Mouse (Mus musculus): ENCODE data around the gene Tollip. TPM values are rescaled to one million over a fixed set of nuclear protein-coding genes. Genes with fewer than 3 reads are reported as not detected.

Gene Tollip
- total RNA-seq, 1 experiment from 2014 or later: 30.4 TPM

Other genes with a start within 250 kb of the Tollip start
- not detected in 2 replicates for gene Muc2, start 228.2 kb downstream of the Tollip start, total RNA-seq (2017)
- gene Muc5ac, start 129.5 kb downstream of the Tollip start, total RNA-seq (2017): not detected in 2 replicates
- 0.05 TPM in 2 replicates for gene Muc5b, start 79.4 kb downstream of the Tollip start, total RNA-seq (2017)
- not detected in 2 replicates for gene Brsk2, start 31.2 kb upstream of the Tollip start, total RNA-seq (2017)
- gene Mob2, start 142.6 kb upstream of the Tollip start, total RNA-seq (2017): 41.2 and 45.7 TPM in 2 replicates
- under 0.01 TPM in 1 of 2 replicates, not detected in the other for gene Dusp8, start 177.3 kb upstream of the Tollip start, total RNA-seq (2017)
- not detected in 2 replicates for gene Gm45618, start 202.2 kb upstream of the Tollip start, total RNA-seq (2017)
- not detected in 2 replicates for gene Gm39115, start 217.5 kb upstream of the Tollip start, total RNA-seq (2017)
- gene Gm45337, start 226.1 kb upstream of the Tollip start, total RNA-seq (2017): not detected in 2 replicates
- not detected in 2 replicates for gene Gm29735, start 238.6 kb upstream of the Tollip start, total RNA-seq (2017)
- gene Gm4553, start 247.2 kb upstream of the Tollip start, total RNA-seq (2017): not detected in 2 replicates

All from common myeloid progenitor, adult 5-6 weeks (primary cell).